Mouse (Mus musculus): ENCODE data around the gene Lcn4.

GRCm38 (mm10) chr2:26625419-26625818 lies 45.7 kb downstream of the Lcn4 start:
- TF ChIP-seq CTCF (conservative IDR thresholded peaks at IDR 0.05; ENCODE audit: insufficient read depth, insufficient read length, low read depth, low read length) (no peak), POLR2A (IDR thresholded peaks at IDR 0.05; ENCODE audit: low read depth, low read length) (no peak)
